In genomic region chr9:62357593-62357992, GRCm38 (mm10) we compare ENCODE assay signal across 26 mouse cellular contexts. TPM values are rescaled to one million over a fixed set of nuclear protein-coding genes. Genes with fewer than 3 reads are reported as not detected.
A peak's percentile ranks its signal among the peaks of the same experiment; 100 is the strongest.
DNase-seq lines count a peak whose midpoint lies in the region; ATAC-seq and TF ChIP-seq lines count a peak whose summit lies in the region.
"Had no signal": no experiment of that assay in that cellular context is flagged by ENCODE, and none has a peak within 500 bp of the region (broad histone marks: within the 10 kb centered on the region; RNA-seq: fewer than 3 reads in every experiment).

No protein-coding gene starts in this region.

- no peaks in the 10 kb centered on the region for H3K9me3 ChIP-seq in lung, postnatal 0 days (ENCODE audit: low read length)
- H3K9me3 ChIP-seq: embryonic facial prominence, embryonic 12.5 days; embryonic facial prominence, embryonic 15.5 days; G1E; heart, embryonic 10.5 days; heart, embryonic 13.5 days had no signal

- H3K4me3 ChIP-seq in liver, adult 2 months (ENCODE audit: insufficient read depth, low read depth, low read length) = no peak overlapping the region
- no peak overlapping the region for H3K4me3 ChIP-seq in lung, postnatal 0 days (ENCODE audit: low read depth, low read length)
- H3K4me3 ChIP-seq: embryonic facial prominence, embryonic 12.5 days; embryonic facial prominence, embryonic 15.5 days; heart, adult 2 months; heart, embryonic 10.5 days; heart, embryonic 13.5 days had no signal

- H3K4me2 ChIP-seq in lung, postnatal 0 days (replicated peaks; ENCODE audit: low read depth, low read length) = no peak overlapping the region
- H3K4me2 ChIP-seq: embryonic facial prominence, embryonic 12.5 days; embryonic facial prominence, embryonic 15.5 days; heart, embryonic 13.5 days; hindbrain, embryonic 14.5 days had no signal

- TF ChIP-seq EP300 in lung, postnatal 0 days (IDR thresholded peaks at IDR 0.05) = no peak

- no peak for TF ChIP-seq CTCF in liver, adult 2 months (IDR thresholded peaks at IDR 0.05; ENCODE audit: low read depth, low read length)
- no peak for TF ChIP-seq CTCF in lung, postnatal 0 days (IDR thresholded peaks at IDR 0.05)

- intact Hi-C loops in left cerebral cortex, postnatal 36 days (cut with DNase I) = no loop called here

- H3K27me3 ChIP-seq in liver, adult 2 months (ENCODE audit: control insufficient read depth, insufficient read depth, low read length) = no peaks in the 10 kb centered on the region
- H3K27me3 ChIP-seq in lung, postnatal 0 days (replicated peaks; ENCODE audit: insufficient read depth, low read length) = no peaks in the 10 kb centered on the region
- H3K27me3 ChIP-seq: embryonic facial prominence, embryonic 12.5 days; embryonic facial prominence, embryonic 15.5 days; heart, embryonic 13.5 days; Patski had no signal

- 30% methylated on average over 8 of the region's 8 CpGs for WGBS in liver, adult 2 months
- 53% methylated on average over 8 of the region's 8 CpGs for WGBS in lung, postnatal 0 days

- TF ChIP-seq POLR2A in liver, adult 2 months (IDR thresholded peaks at IDR 0.05; ENCODE audit: extremely low read depth, insufficient read depth, low read length) = no peak

- no peak overlapping the region for H3K9ac ChIP-seq in liver, adult 2 months (ENCODE audit: low read depth, low read length)
- no peak overlapping the region for H3K9ac ChIP-seq in lung, postnatal 0 days (replicated peaks; ENCODE audit: low read depth)
- H3K9ac ChIP-seq: embryonic facial prominence, embryonic 12.5 days; embryonic facial prominence, embryonic 15.5 days; forebrain, postnatal 0 days; hindbrain, embryonic 14.5 days had no signal

- H3K79me2 ChIP-seq in liver, adult 2 months (ENCODE audit: control insufficient read depth, insufficient read depth, low read length) = peaks cover 79% of the 10 kb centered on the region

- DNase-seq in adrenal gland, postnatal 14 days = peak; percentile 4
- no peak for DNase-seq in adrenal gland, postnatal 4 days (ENCODE audit: low spot score in 2 of 2)
- peak; percentile 66 for DNase-seq in liver, adult 2 months (ENCODE audit: extremely low read depth, low read depth, low spot score)
- no peak for DNase-seq in liver
- DNase-seq in lung, postnatal 0 days (ENCODE audit: low spot score) = no peak
- no peak for DNase-seq in lung, adult 18-20 months
- DNase-seq in left cerebral cortex, postnatal 36 days (ENCODE audit: low spot score in 2 of 2) = no peak
- no peak for DNase-seq in urinary bladder, postnatal 10 days (ENCODE audit: low spot score)
- DNase-seq: adrenal gland, adult 2 months; adrenal gland, postnatal 36 days; cerebellum, adult 11 months; cerebellum, postnatal 25 days; forebrain, postnatal 0 days; gastrocnemius, postnatal 25 days; heart, adult 2 months; heart, postnatal 14 days; heart, postnatal 4 days had no signal

- 0 out of 2 replicates have a peak overlapping the region, but pooled peaks have one; percentile 11 for H3K27ac ChIP-seq in liver, adult 2 months (replicated peaks; ENCODE audit: insufficient read depth, low read depth, low read length)
- H3K27ac ChIP-seq in lung, postnatal 0 days (ENCODE audit: low read length) = 0 out of 2 replicates have a peak overlapping the region, but pooled peaks have one; percentile 14
- H3K27ac ChIP-seq: embryonic facial prominence, embryonic 12.5 days; heart, adult 2 months; heart, embryonic 10.5 days; heart, embryonic 13.5 days; hindbrain, embryonic 14.5 days; hindbrain, postnatal 0 days had no signal

- H3K36me3 ChIP-seq in liver, adult 2 months (ENCODE audit: control insufficient read depth, insufficient read depth, low read length) = no peaks in the 10 kb centered on the region; the same call in 1 of the 2 replicates
- no peaks in the 10 kb centered on the region for H3K36me3 ChIP-seq in lung, postnatal 0 days (ENCODE audit: insufficient read depth, low read length)

- ATAC-seq in lung, postnatal 0 days = peak; percentile 55
- ATAC-seq: forebrain, embryonic 14.5 days; forebrain, postnatal 0 days; hindbrain, postnatal 0 days; Patski had no signal

- H3K4me1 ChIP-seq in liver, adult 2 months (ENCODE audit: control insufficient read depth, insufficient read depth, low read length) = peaks cover 60% of the 10 kb centered on the region
- peaks cover 28% of the 10 kb centered on the region; the same call in 1 of the 2 replicates for H3K4me1 ChIP-seq in lung, postnatal 0 days (ENCODE audit: insufficient read depth, low read depth, low read length)

RNA-seq across cellular contexts. Expression of gene Anp32a, which starts 16.5 kb away (rescaled TPM):
- 379 and 408 TPM in 2 replicates for total RNA-seq in adrenal gland, postnatal 14 days (2021)
- 100 to 1,000 TPM; 437 to 471 TPM for total RNA-seq in adrenal gland, postnatal 4 days (2021)
- 78.8 and 96.2 TPM in 2 replicates for total RNA-seq in liver, adult 2 months (2014; rRNA removed)
- polyA plus RNA-seq in liver, adult 2 months (2012; rRNA removed) = 27.3 and 32.2 TPM in 2 replicates
- 101 and 141 TPM in 2 replicates for polyA plus RNA-seq in lung, postnatal 0 days (2015; fragmentation: Nextera tagmentation; extraction: Ambion mirVana)
- total RNA-seq in left cerebral cortex, postnatal 36 days (2021) = 100 to 1,000 TPM; 232 to 281 TPM

Comparison
In these comparisons a context has a peak if more than half of its experiments do, and no peak if none do; other contexts are left out.
1. DNase-seq: peak in adrenal gland, postnatal 14 days (single experiment) and liver, adult 2 months (single experiment); none in adrenal gland, postnatal 4 days (0 of 2), liver (single experiment), lung, postnatal 0 days (single experiment), lung, adult 18-20 months (0 of 2), left cerebral cortex, postnatal 36 days (0 of 2) and urinary bladder, postnatal 10 days (single experiment).